12 mouse cellular contexts compared by ENCODE assay signal in the genomic region with DNA sequence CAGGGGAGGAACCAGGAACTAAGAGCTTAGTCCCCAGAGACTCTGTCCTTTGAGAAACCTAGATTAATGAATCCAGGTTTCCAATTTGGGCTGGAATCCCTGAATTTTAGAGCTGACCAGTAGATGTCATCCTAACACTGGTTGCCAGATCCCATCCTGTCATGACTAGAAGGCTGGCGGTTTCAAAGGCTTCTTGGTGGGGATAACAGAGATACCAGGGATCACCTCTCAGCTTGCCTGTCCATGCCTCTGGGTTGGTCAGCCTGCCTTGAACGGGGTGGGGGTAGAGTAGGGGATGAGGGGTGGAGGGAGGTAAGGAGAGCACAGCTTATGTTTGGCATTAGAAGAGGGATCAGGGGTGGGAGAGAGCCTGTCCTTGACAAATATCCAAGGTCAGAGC. TPM values are rescaled to one million over a fixed set of nuclear protein-coding genes. Genes with fewer than 3 reads are reported as not detected.
A peak's percentile ranks its signal among the peaks of the same experiment; 100 is the strongest.
DNase-seq lines count a peak whose midpoint lies in the region; ATAC-seq and TF ChIP-seq lines count a peak whose summit lies in the region.
"Had no signal": no experiment of that assay in that cellular context is flagged by ENCODE, and none has a peak within 500 bp of the region (broad histone marks: within the 10 kb centered on the region; RNA-seq: fewer than 3 reads in every experiment).

No protein-coding gene starts in this region.

- no peaks in the 10 kb centered on the region for H3K4me1 ChIP-seq in forebrain, postnatal 0 days (ENCODE audit: insufficient read depth)
- no peaks in the 10 kb centered on the region for H3K4me1 ChIP-seq in forebrain, embryonic 11.5 days (replicated peaks; ENCODE audit: control insufficient read depth, insufficient read depth, low read length)
- H3K4me1 ChIP-seq in liver, embryonic 14.5 days (replicated peaks; ENCODE audit: control insufficient read depth in 2 of 2, insufficient read depth in 2 of 2, low read length in 1 of 2), result no peaks in the 10 kb centered on the region
- H3K4me1 ChIP-seq: embryonic facial prominence, embryonic 15.5 days had no signal

- H3K9ac ChIP-seq in forebrain, postnatal 0 days, result no peak overlapping the region
- no peak overlapping the region for H3K9ac ChIP-seq in forebrain, embryonic 11.5 days (ENCODE audit: low read length)
- no peak overlapping the region for H3K9ac ChIP-seq in liver, embryonic 14.5 days (replicated peaks)
- H3K9ac ChIP-seq: embryonic facial prominence, embryonic 15.5 days had no signal

- no peak for TF ChIP-seq POLR2A in brain, embryonic 14.5 days (IDR thresholded peaks at IDR 0.05; ENCODE audit: borderline replicate concordance, extremely low read depth, insufficient read depth, insufficient read length, poor library complexity, severe bottlenecking)

- 23% methylated on average over 2 of the region's 2 CpGs for WGBS in forebrain, postnatal 0 days
- WGBS in forebrain, embryonic 11.5 days, result 26% methylated on average over 2 of the region's 2 CpGs
- 6% methylated on average over 2 of the region's 2 CpGs for WGBS in liver, embryonic 14.5 days (ENCODE audit: insufficient replicate concordance)

- ATAC-seq in forebrain, postnatal 0 days, result peak; percentile 53; the same call in 1 of the 2 replicates
- ATAC-seq in forebrain, embryonic 11.5 days (replicated peaks; ENCODE audit: low FRiP score), result no peak
- no peak for ATAC-seq in liver, embryonic 14.5 days (ENCODE audit: insufficient read depth)

- no peak overlapping the region for H3K27ac ChIP-seq in forebrain, postnatal 0 days (ENCODE audit: low read depth, low read length)
- H3K27ac ChIP-seq in forebrain, embryonic 11.5 days (ENCODE audit: low read depth, low read length), result no peak overlapping the region
- H3K27ac ChIP-seq in liver, embryonic 14.5 days, result no peak overlapping the region
- H3K27ac ChIP-seq: embryonic facial prominence, embryonic 15.5 days had no signal

- no peaks in the 10 kb centered on the region for H3K9me3 ChIP-seq in forebrain, postnatal 0 days (ENCODE audit: low read length)
- H3K9me3 ChIP-seq in forebrain, embryonic 11.5 days (ENCODE audit: control insufficient read depth, low read length), result no peaks in the 10 kb centered on the region
- H3K9me3 ChIP-seq in liver, embryonic 14.5 days (ENCODE audit: control insufficient read depth, low read length), result no peaks in the 10 kb centered on the region
- H3K9me3 ChIP-seq: embryonic facial prominence, embryonic 15.5 days had no signal

- no peaks in the 10 kb centered on the region for H3K36me3 ChIP-seq in forebrain, postnatal 0 days (ENCODE audit: insufficient read depth)
- H3K36me3 ChIP-seq in forebrain, embryonic 11.5 days (ENCODE audit: control insufficient read depth, insufficient read depth, low read length), result no peaks in the 10 kb centered on the region
- no peaks in the 10 kb centered on the region for H3K36me3 ChIP-seq in liver, embryonic 14.5 days (replicated peaks; ENCODE audit: control insufficient read depth, insufficient read depth, low read depth)
- H3K36me3 ChIP-seq: embryonic facial prominence, embryonic 15.5 days; G1E had no signal

- TF ChIP-seq CTCF in forebrain, postnatal 0 days (IDR thresholded peaks at IDR 0.05; ENCODE audit: low read depth), result peak; percentile 77
- TF ChIP-seq CTCF in liver, embryonic 14.5 days (IDR thresholded peaks at IDR 0.05; ENCODE audit: low read depth), result peak; percentile 33
- TF ChIP-seq CTCF in brain, embryonic 14.5 days (IDR thresholded peaks at IDR 0.05; ENCODE audit: borderline replicate concordance, extremely low read depth, insufficient read depth, insufficient read length), result peak; percentile 63; the same call in 1 of the 2 replicates

- no peak overlapping the region for H3K4me2 ChIP-seq in forebrain, postnatal 0 days (ENCODE audit: low read depth)
- no peak overlapping the region for H3K4me2 ChIP-seq in forebrain, embryonic 11.5 days (ENCODE audit: low read depth, low read length, severe bottlenecking)
- H3K4me2 ChIP-seq in liver, embryonic 14.5 days (ENCODE audit: low read depth), result no peak overlapping the region
- H3K4me2 ChIP-seq: embryonic facial prominence, embryonic 15.5 days had no signal

- no peaks in the 10 kb centered on the region for H3K27me3 ChIP-seq in forebrain, postnatal 0 days (ENCODE audit: insufficient read depth, low read length)
- no peaks in the 10 kb centered on the region for H3K27me3 ChIP-seq in forebrain, embryonic 11.5 days (ENCODE audit: control insufficient read depth, insufficient read depth, low read length)
- H3K27me3 ChIP-seq in liver, embryonic 14.5 days (ENCODE audit: control insufficient read depth, insufficient read depth, low read length), result no peaks in the 10 kb centered on the region
- H3K27me3 ChIP-seq: embryonic facial prominence, embryonic 15.5 days had no signal

- TF ChIP-seq EP300 in liver, embryonic 14.5 days (IDR thresholded peaks at IDR 0.05; ENCODE audit: low read depth), result no peak

- no peak overlapping the region for H3K4me3 ChIP-seq in forebrain, postnatal 0 days (ENCODE audit: low read depth, low read length)
- H3K4me3 ChIP-seq in forebrain, embryonic 11.5 days (ENCODE audit: low read depth, low read length), result no peak overlapping the region
- H3K4me3 ChIP-seq in liver, embryonic 14.5 days (ENCODE audit: insufficient read depth in 1 of 2, low read depth in 2 of 2, low read length in 2 of 2), result no peak overlapping the region
- H3K4me3 ChIP-seq: embryonic facial prominence, embryonic 15.5 days had no signal

- DNase-seq in forebrain, postnatal 0 days, result peak; percentile 73
- no peak for DNase-seq in forebrain, embryonic 11.5 days (ENCODE audit: low spot score)
- DNase-seq in liver, embryonic 14.5 days (ENCODE audit: low read depth in 3 of 3, low spot score in 3 of 3), result no peak
- no peak for DNase-seq in liver
- peak; percentile 70 for DNase-seq in brain, embryonic 14.5 days (ENCODE audit: low read depth)
- DNase-seq in retina, adult 2 months (ENCODE audit: low read depth, low spot score), result peak; percentile 13
- DNase-seq in thymus, postnatal 14 days, result no peak
- no peak for DNase-seq in urinary bladder, postnatal 36 days (ENCODE audit: low spot score in 2 of 2)
- DNase-seq: heart, postnatal 36 days had no signal

RNA-seq across cellular contexts. Expression of gene Gm498, which starts 34.0 kb away (rescaled TPM):
- total RNA-seq in forebrain, postnatal 0 days (2014; rRNA removed), result not detected in 2 replicates
- polyA plus RNA-seq in forebrain, postnatal 0 days (2015; fragmentation: Nextera tagmentation; extraction: Ambion mirVana), result not detected in 2 replicates
- polyA plus RNA-seq in forebrain, embryonic 11.5 days (2014; fragmentation: Nextera tagmentation; extraction: Ambion mirVana), result not detected in 2 replicates
- polyA plus RNA-seq in liver, embryonic 14.5 days (2012; rRNA removed), result not detected in 2 replicates
- not detected in 2 replicates for polyA plus RNA-seq in liver, embryonic 14.5 days (2014; fragmentation: Nextera tagmentation; extraction: Ambion mirVana)
- polyA plus RNA-seq in brain, embryonic 14.5 days (2012; rRNA removed), result not detected in 2 replicates
- total RNA-seq: G1E; heart, postnatal 36 days had no signal
- polyA plus RNA-seq: embryonic facial prominence, embryonic 15.5 days; lung, embryonic 16.5 days had no signal

Comparison
In these comparisons a context has a peak if more than half of its experiments do, and no peak if none do; other contexts are left out.
1. DNase-seq: peak in forebrain, postnatal 0 days (single experiment), brain, embryonic 14.5 days (single experiment) and retina, adult 2 months (single experiment); none in forebrain, embryonic 11.5 days (single experiment), liver, embryonic 14.5 days (0 of 3), liver (single experiment), thymus, postnatal 14 days (single experiment) and urinary bladder, postnatal 36 days (0 of 2).
2. Peak in every context shown above with its lines, with median percentiles within 50 percentile points of each other: CTCF ChIP-seq.